Mouse (Mus musculus) myocyte (in vitro differentiated cells): ENCODE data around the gene Csad.

Experiments used
- CEBPB ChIP-seq: IDR thresholded peaks from 2 replicates; pipeline ENCODE4 v1.6.1; 2011; ENCODE audit warnings: mild to moderate bottlenecking, moderate library complexity; ENCODE audit not compliant: poor library complexity, insufficient read depth, severe bottlenecking
- MAX ChIP-seq: IDR thresholded peaks from one replicate; pipeline ENCODE4 v1.6.1; 2011; ENCODE audit warnings: low read depth, mild to moderate bottlenecking, control low read depth
- MYOD1 ChIP-seq, 3 experiments: IDR thresholded peaks; one replicate each; pipeline ENCODE4 v1.6.1; 2011; ENCODE audit warnings: control low read depth in 2 of 3, low read depth in 2 of 3, mild to moderate bottlenecking in 2 of 3, moderate library complexity in 1 of 3; ENCODE audit not compliant: insufficient read length in 2 of 3, control insufficient read depth in 1 of 3
- POLR2A ChIP-seq: IDR thresholded peaks from one replicate; pipeline ENCODE4 v1.6.1; 2011; ENCODE audit warnings: low read depth, mild to moderate bottlenecking, control low read depth, moderate library complexity; ENCODE audit not compliant: insufficient read length
- POLR2AphosphoS2 ChIP-seq: IDR thresholded peaks from one replicate; pipeline ENCODE4 v1.6.1; 2011; ENCODE audit warnings: low read depth, control low read depth; ENCODE audit not compliant: insufficient read length
- TCF12 ChIP-seq: IDR thresholded peaks from one replicate; pipeline ENCODE4 v1.6.1; 2011; ENCODE audit warnings: mild to moderate bottlenecking, control low read depth; ENCODE audit not compliant: poor library complexity, insufficient read depth, severe bottlenecking
- USF1 ChIP-seq: IDR thresholded peaks from one replicate; pipeline ENCODE4 v1.6.1; 2011; ENCODE audit warnings: low read depth, mild to moderate bottlenecking, control low read depth, moderate library complexity

DNA sequence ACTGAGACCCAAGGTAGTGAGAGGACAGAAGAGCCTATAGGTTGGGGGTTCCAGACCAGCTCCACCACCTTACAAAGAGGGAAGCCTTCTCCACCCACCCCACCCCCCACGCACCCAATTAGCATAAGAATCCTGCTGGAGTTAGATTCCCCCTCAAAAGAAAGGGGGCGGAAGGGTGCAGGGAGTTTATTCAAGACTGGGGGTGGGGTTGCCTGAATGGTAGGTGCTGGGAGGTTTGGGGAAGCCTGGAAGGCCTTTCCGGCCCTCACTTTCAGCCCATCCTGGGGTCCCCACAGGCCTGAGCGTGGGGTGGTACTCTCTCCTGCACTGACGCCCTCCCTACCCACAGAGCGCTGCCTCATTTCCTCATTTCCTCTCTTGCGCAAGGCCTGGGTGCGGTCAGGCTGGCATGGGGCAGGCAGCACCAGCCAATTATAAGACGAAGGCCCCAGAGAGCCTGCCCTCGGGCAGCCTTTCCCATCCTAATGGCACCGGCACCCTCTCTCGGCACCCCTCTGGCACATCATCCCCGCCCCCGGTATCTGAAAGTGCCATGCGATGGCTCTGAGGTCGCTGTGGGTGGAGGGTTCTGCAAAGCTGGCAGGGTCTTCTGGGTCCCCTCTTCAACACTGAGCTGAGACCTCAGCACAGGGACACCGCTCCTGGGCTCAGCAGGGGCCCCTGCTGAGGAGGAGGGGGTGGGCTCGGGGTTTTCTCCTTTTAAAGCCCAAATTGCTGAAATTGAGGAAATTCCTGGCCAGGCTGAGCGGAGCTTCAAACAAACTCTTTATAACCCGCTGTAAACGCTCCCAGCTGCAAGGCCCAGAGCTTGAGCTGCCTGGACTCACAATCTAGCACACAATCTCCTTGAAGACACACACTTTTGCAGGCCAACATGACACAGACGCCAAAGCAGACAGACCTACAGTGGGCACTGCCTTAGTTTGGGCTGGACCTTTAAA is 39.0 kb upstream of the Csad start:
- TF ChIP-seq MYOD1 (IDR thresholded peaks at IDR 0.05; ENCODE audit: control insufficient read depth in 1 of 3, insufficient read length in 2 of 3, low read depth in 2 of 3) = no peak
- TF ChIP-seq TCF12 = no peak
- TF ChIP-seq POLR2A = peak; percentile 84
- TF ChIP-seq CEBPB = peak; percentile 100
- no peak for TF ChIP-seq USF1
- no peak for TF ChIP-seq MAX
- peak; percentile 90 for TF ChIP-seq POLR2AphosphoS2
